Mouse (Mus musculus) common myeloid progenitor, adult 5-6 weeks (primary cell): ENCODE data around the gene Tor1aip1. TPM values are rescaled to one million over a fixed set of nuclear protein-coding genes. Genes with fewer than 3 reads are reported as not detected.

Experiments used
- ATAC-seq: replicated peaks from 2 replicates; pipeline ENCODE4 v1.8.0; 2016; ENCODE audit warnings: low read depth, mild to moderate bottlenecking, moderate TSS enrichment, inconsistent platforms; ENCODE audit not compliant: poor library complexity, severe bottlenecking
- total RNA-seq: library from RNA; stranded (forward); fragments of 200-1000, 187-1606 nt; gene quantifications from 2 replicates; pipeline ENCODE4 v1.2.3, GENCODE M21; 2017

Tor1aip1 gene
- total RNA-seq, 1 experiment from 2014 or later: 54.0 TPM

- no peak for ATAC-seq
Observed at GRCm38 (mm10) chr1:155972146-155973067, 63.9 kb downstream of the Tor1aip1 start.

Other genes with a start within 250 kb of the Tor1aip1 start
- gene Qsox1, start 223.6 kb downstream of the Tor1aip1 start, total RNA-seq: 21.5 and 23.8 TPM in 2 replicates
- 57.7 and 78.7 TPM in 2 replicates for gene Cep350, start 63.2 kb downstream of the Tor1aip1 start, total RNA-seq
- gene Tor1aip2, start 1.1 kb downstream of the Tor1aip1 start, total RNA-seq: 61.8 and 76.6 TPM in 2 replicates
- gene Fam163a, start 168.5 kb upstream of the Tor1aip1 start, total RNA-seq: not detected in 2 replicates